In genomic region chr1:151769200-151769913, GRCm38 (mm10) we compare ENCODE assay signal across 23 mouse cellular contexts. TPM values are rescaled to one million over a fixed set of nuclear protein-coding genes. Genes with fewer than 3 reads are reported as not detected.
A peak's percentile ranks its signal among the peaks of the same experiment; 100 is the strongest.
DNase-seq lines count a peak whose midpoint lies in the region; ATAC-seq and TF ChIP-seq lines count a peak whose summit lies in the region.
"Had no signal": no experiment of that assay in that cellular context is flagged by ENCODE, and none has a peak within 500 bp of the region (broad histone marks: within the 10 kb centered on the region; RNA-seq: fewer than 3 reads in every experiment).

No protein-coding gene starts in this region.

- H3K9me3 ChIP-seq in forebrain, embryonic 13.5 days (replicated peaks): no peaks in the 10 kb centered on the region
- H3K9me3 ChIP-seq in forebrain, embryonic 12.5 days: no peaks in the 10 kb centered on the region
- H3K9me3 ChIP-seq in midbrain, embryonic 11.5 days (ENCODE audit: control insufficient read depth, low read length): no peaks in the 10 kb centered on the region
- H3K9me3 ChIP-seq in midbrain, embryonic 10.5 days (replicated peaks): no peaks in the 10 kb centered on the region
- no peaks in the 10 kb centered on the region for H3K9me3 ChIP-seq in forebrain, embryonic 16.5 days (ENCODE audit: control insufficient read depth, low read length)
- H3K9me3 ChIP-seq in intestine, postnatal 0 days (ENCODE audit: control insufficient read depth): no peaks in the 10 kb centered on the region
- H3K9me3 ChIP-seq: embryonic facial prominence, embryonic 12.5 days; heart, embryonic 10.5 days; limb, embryonic 15.5 days; liver, embryonic 15.5 days; lung, embryonic 15.5 days; megakaryocyte, embryonic 14.5 days; neural tube, embryonic 12.5 days had no signal

- no peak overlapping the region for H3K4me2 ChIP-seq in forebrain, embryonic 13.5 days
- no peak overlapping the region for H3K4me2 ChIP-seq in forebrain, embryonic 12.5 days
- no peak overlapping the region for H3K4me2 ChIP-seq in midbrain, embryonic 11.5 days
- H3K4me2 ChIP-seq in forebrain, embryonic 16.5 days (ENCODE audit: low read length): no peak overlapping the region
- no peak overlapping the region for H3K4me2 ChIP-seq in intestine, postnatal 0 days (replicated peaks; ENCODE audit: low read depth)
- H3K4me2 ChIP-seq: embryonic facial prominence, embryonic 12.5 days; limb, embryonic 15.5 days; liver, embryonic 15.5 days; lung, embryonic 15.5 days; neural tube, embryonic 12.5 days had no signal

- H3K4me1 ChIP-seq in forebrain, embryonic 13.5 days: peaks cover 8% of the 10 kb centered on the region; the same call in 1 of the 2 replicates
- peaks cover 6% of the 10 kb centered on the region for H3K4me1 ChIP-seq in forebrain, embryonic 12.5 days
- H3K4me1 ChIP-seq in midbrain, embryonic 11.5 days (ENCODE audit: control insufficient read depth, insufficient read depth, low read length): no peaks in the 10 kb centered on the region
- peaks cover 12% of the 10 kb centered on the region for H3K4me1 ChIP-seq in midbrain, embryonic 10.5 days
- H3K4me1 ChIP-seq in forebrain, embryonic 16.5 days (replicated peaks; ENCODE audit: control insufficient read depth, insufficient read depth, low read length): no peaks in the 10 kb centered on the region
- H3K4me1 ChIP-seq in intestine, postnatal 0 days (replicated peaks; ENCODE audit: control insufficient read depth, insufficient read depth, low read length): no peaks in the 10 kb centered on the region
- H3K4me1 ChIP-seq: embryonic facial prominence, embryonic 12.5 days; heart, embryonic 10.5 days; limb, embryonic 15.5 days; liver, embryonic 15.5 days; lung, embryonic 15.5 days; neural tube, embryonic 12.5 days had no signal

- TF ChIP-seq CTCF in intestine, postnatal 0 days (IDR thresholded peaks at IDR 0.05; ENCODE audit: low read depth): no peak

- 0 out of 2 replicates have a peak, but pooled peaks have one; percentile 24 for ATAC-seq in forebrain, embryonic 13.5 days
- no peak for ATAC-seq in forebrain, embryonic 12.5 days (ENCODE audit: low FRiP score)
- 0 out of 2 replicates have a peak, but pooled peaks have one; percentile 35 for ATAC-seq in midbrain, embryonic 11.5 days (ENCODE audit: low FRiP score)
- peak; percentile 58; the same call in 1 of the 2 replicates for ATAC-seq in forebrain, embryonic 16.5 days
- no peak for ATAC-seq in intestine, postnatal 0 days
- ATAC-seq: activated CD4-positive, CD25-positive, alpha-beta regulatory T cell, adult 4 months had no signal

- H3K4me3 ChIP-seq in forebrain, embryonic 13.5 days: no peak overlapping the region
- no peak overlapping the region for H3K4me3 ChIP-seq in forebrain, embryonic 12.5 days (replicated peaks)
- no peak overlapping the region for H3K4me3 ChIP-seq in midbrain, embryonic 11.5 days (ENCODE audit: low read depth, low read length)
- no peak overlapping the region for H3K4me3 ChIP-seq in midbrain, embryonic 10.5 days
- no peak overlapping the region for H3K4me3 ChIP-seq in forebrain, embryonic 16.5 days (replicated peaks; ENCODE audit: low read length)
- H3K4me3 ChIP-seq in intestine, postnatal 0 days (ENCODE audit: low read depth, low read length): no peak overlapping the region
- H3K4me3 ChIP-seq: embryonic facial prominence, embryonic 12.5 days; heart, embryonic 10.5 days; limb, embryonic 15.5 days; liver, embryonic 15.5 days; lung, embryonic 15.5 days; megakaryocyte, embryonic 14.5 days; neural tube, embryonic 12.5 days had no signal

- H3K9ac ChIP-seq in forebrain, embryonic 13.5 days: no peak overlapping the region
- H3K9ac ChIP-seq in forebrain, embryonic 12.5 days: no peak overlapping the region
- no peak overlapping the region for H3K9ac ChIP-seq in midbrain, embryonic 11.5 days (ENCODE audit: low read length)
- H3K9ac ChIP-seq in forebrain, embryonic 16.5 days (replicated peaks; ENCODE audit: low read depth, low read length): no peak overlapping the region
- H3K9ac ChIP-seq in intestine, postnatal 0 days (ENCODE audit: low read depth, low read length): no peak overlapping the region
- H3K9ac ChIP-seq: embryonic facial prominence, embryonic 12.5 days; limb, embryonic 15.5 days; liver, embryonic 15.5 days; lung, embryonic 15.5 days; neural tube, embryonic 12.5 days had no signal

- H3K27ac ChIP-seq in forebrain, embryonic 13.5 days: no peak overlapping the region
- no peak overlapping the region for H3K27ac ChIP-seq in forebrain, embryonic 12.5 days
- H3K27ac ChIP-seq in midbrain, embryonic 11.5 days (ENCODE audit: low read depth, low read length): no peak overlapping the region
- H3K27ac ChIP-seq in midbrain, embryonic 10.5 days (replicated peaks): no peak overlapping the region
- H3K27ac ChIP-seq in forebrain, embryonic 16.5 days (ENCODE audit: low read length): no peak overlapping the region
- no peak overlapping the region for H3K27ac ChIP-seq in intestine, postnatal 0 days (ENCODE audit: low read depth, low read length)
- H3K27ac ChIP-seq: embryonic facial prominence, embryonic 12.5 days; heart, embryonic 10.5 days; limb, embryonic 15.5 days; liver, embryonic 15.5 days; lung, embryonic 15.5 days; neural tube, embryonic 12.5 days had no signal

- WGBS in forebrain, embryonic 13.5 days: 29% methylated on average over 3 of the region's 3 CpGs
- 38% methylated on average over 3 of the region's 3 CpGs for WGBS in forebrain, embryonic 12.5 days
- 67% methylated on average over 3 of the region's 3 CpGs for WGBS in midbrain, embryonic 11.5 days
- WGBS in midbrain, embryonic 10.5 days: 80% methylated on average over 3 of the region's 3 CpGs
- WGBS in forebrain, embryonic 16.5 days: 22% methylated on average over 3 of the region's 3 CpGs
- WGBS in intestine, postnatal 0 days: 94% methylated on average over 3 of the region's 3 CpGs

- peaks cover 11% of the 10 kb centered on the region; the same call in 1 of the 2 replicates for H3K36me3 ChIP-seq in forebrain, embryonic 13.5 days (ENCODE audit: poor library complexity, severe bottlenecking)
- H3K36me3 ChIP-seq in forebrain, embryonic 12.5 days (replicated peaks): peaks cover 9% of the 10 kb centered on the region
- H3K36me3 ChIP-seq in midbrain, embryonic 11.5 days (ENCODE audit: control insufficient read depth, insufficient read depth, low read length): peaks cover 2% of the 10 kb centered on the region; the same call in 1 of the 2 replicates
- peaks cover 19% of the 10 kb centered on the region for H3K36me3 ChIP-seq in midbrain, embryonic 10.5 days
- peaks cover 4% of the 10 kb centered on the region for H3K36me3 ChIP-seq in forebrain, embryonic 16.5 days (ENCODE audit: control insufficient read depth, insufficient read depth)
- peaks cover 19% of the 10 kb centered on the region; the same call in 1 of the 2 replicates for H3K36me3 ChIP-seq in intestine, postnatal 0 days (ENCODE audit: control insufficient read depth, insufficient read depth)
- H3K36me3 ChIP-seq: lung, embryonic 15.5 days had no signal

- no peak for DNase-seq in midbrain, embryonic 11.5 days (ENCODE audit: low spot score, missing footprints)
- DNase-seq in midbrain, embryonic 10.5 days (ENCODE audit: low spot score): no peak
- DNase-seq in retina, embryonic 14.5 days (ENCODE audit: low spot score): peak; percentile 15
- no peak for DNase-seq in Muller cell, postnatal 12 days (ENCODE audit: inconsistent ontology term)
- DNase-seq: adrenal gland, postnatal 10 days; cerebellum, adult 8-10 months; kidney, postnatal 36 days; lung, postnatal 36 days; right cerebral cortex, adult 18-20 months; right cerebral cortex, postnatal 4 days; thymus, postnatal 14 days had no signal

- H3K27me3 ChIP-seq in forebrain, embryonic 13.5 days: no peaks in the 10 kb centered on the region
- H3K27me3 ChIP-seq in forebrain, embryonic 12.5 days: no peaks in the 10 kb centered on the region
- no peaks in the 10 kb centered on the region for H3K27me3 ChIP-seq in midbrain, embryonic 11.5 days (ENCODE audit: control insufficient read depth, insufficient read depth, low read length)
- H3K27me3 ChIP-seq in midbrain, embryonic 10.5 days (ENCODE audit: low read depth, poor library complexity, severe bottlenecking): no peaks in the 10 kb centered on the region
- no peaks in the 10 kb centered on the region for H3K27me3 ChIP-seq in forebrain, embryonic 16.5 days (replicated peaks; ENCODE audit: control insufficient read depth, insufficient read depth, low read length)
- H3K27me3 ChIP-seq in intestine, postnatal 0 days (replicated peaks; ENCODE audit: control insufficient read depth, insufficient read depth, low read length): no peaks in the 10 kb centered on the region
- H3K27me3 ChIP-seq: embryonic facial prominence, embryonic 12.5 days; limb, embryonic 15.5 days; liver, embryonic 15.5 days; lung, embryonic 15.5 days; megakaryocyte, embryonic 14.5 days; neural tube, embryonic 12.5 days had no signal

RNA-seq across cellular contexts. Expression of gene Edem3, which starts 14.2 kb away (rescaled TPM):
- 13.4 and 14.4 TPM in 2 replicates for polyA plus RNA-seq in forebrain, embryonic 13.5 days (2015; fragmentation: Nextera tagmentation; extraction: Ambion mirVana)
- 24.5 and 27.7 TPM in 2 replicates for polyA plus RNA-seq in forebrain, embryonic 12.5 days (2016; fragmentation: Nextera tagmentation; extraction: Ambion mirVana)
- 22.0 and 25.8 TPM in 2 replicates for polyA plus RNA-seq in midbrain, embryonic 11.5 days (2014; fragmentation: Nextera tagmentation; extraction: Ambion mirVana)
- 14.1 and 18.3 TPM in 2 replicates for polyA plus RNA-seq in midbrain, embryonic 10.5 days (2016; fragmentation: Nextera tagmentation; extraction: Ambion mirVana)
- polyA plus RNA-seq in forebrain, embryonic 16.5 days (2015; fragmentation: Nextera tagmentation; extraction: Ambion mirVana): 21.2 and 21.5 TPM in 2 replicates
- polyA plus RNA-seq in intestine, postnatal 0 days (2015; fragmentation: Nextera tagmentation; extraction: Ambion mirVana): 8.5 and 9.6 TPM in 2 replicates

Comparison
In these comparisons a context has a peak if more than half of its experiments do, and no peak if none do; other contexts are left out.
1. ATAC-seq: peak in forebrain, embryonic 13.5 days (single experiment), midbrain, embryonic 11.5 days (single experiment) and forebrain, embryonic 16.5 days (single experiment); none in forebrain, embryonic 12.5 days (single experiment) and intestine, postnatal 0 days (single experiment).